ENCODE assay signal across 22 mouse cellular contexts in genomic region chr13:30523246-30523891, GRCm38 (mm10). TPM values are rescaled to one million over a fixed set of nuclear protein-coding genes. Genes with fewer than 3 reads are reported as not detected.
DNase-seq lines count a peak whose midpoint lies in the region; ATAC-seq and TF ChIP-seq lines count a peak whose summit lies in the region.
"Had no signal": no experiment of that assay in that cellular context is flagged by ENCODE, and none has a peak within 500 bp of the region (broad histone marks: within the 10 kb centered on the region; RNA-seq: fewer than 3 reads in every experiment).

No protein-coding gene starts in this region.

- no peak for TF ChIP-seq CTCF in heart, adult 2 months (IDR thresholded peaks at IDR 0.05)
- TF ChIP-seq CTCF in embryonic fibroblast, embryonic 13.5 days (IDR thresholded peaks at IDR 0.05; ENCODE audit: borderline replicate concordance, insufficient read depth, low read length), result no peak
- TF ChIP-seq CTCF in small intestine, adult 2 months (IDR thresholded peaks at IDR 0.05; ENCODE audit: extremely low read depth, insufficient read length, insufficient replicate concordance, low read depth, low read length), result no peak

- 86% methylated on average over 5 of the region's 5 CpGs for WGBS in heart, adult 2 months
- WGBS in intestine, embryonic 15.5 days, result 92% methylated on average over 5 of the region's 5 CpGs
- 72% methylated on average over 5 of the region's 5 CpGs for WGBS in small intestine, adult 2 months

- H3K27me3 ChIP-seq in heart, adult 2 months (ENCODE audit: control insufficient read depth, insufficient read depth, low read length), result no peaks in the 10 kb centered on the region
- H3K27me3 ChIP-seq in intestine, embryonic 15.5 days (replicated peaks), result no peaks in the 10 kb centered on the region
- no peaks in the 10 kb centered on the region for H3K27me3 ChIP-seq in small intestine, adult 2 months (ENCODE audit: control insufficient read depth, insufficient read depth, low read length)
- H3K27me3 ChIP-seq: CH12.LX; embryonic facial prominence, embryonic 12.5 days; forebrain, embryonic 12.5 days; forebrain, embryonic 15.5 days; hindbrain, embryonic 12.5 days; hindbrain, embryonic 15.5 days; Patski had no signal

- H3K27ac ChIP-seq in heart, adult 2 months, result no peak overlapping the region
- peak overlapping the region; percentile 55 for H3K27ac ChIP-seq in embryonic fibroblast, embryonic 13.5 days (ENCODE audit: insufficient read depth, low read length)
- no peak overlapping the region for H3K27ac ChIP-seq in intestine, embryonic 15.5 days
- H3K27ac ChIP-seq in small intestine, adult 2 months (ENCODE audit: insufficient read depth, low read depth, low read length), result peak overlapping the region; percentile 44
- H3K27ac ChIP-seq: embryonic facial prominence, embryonic 12.5 days; forebrain, embryonic 12.5 days; forebrain, embryonic 15.5 days; hindbrain, embryonic 12.5 days; hindbrain, embryonic 15.5 days had no signal

- peaks cover 2% of the 10 kb centered on the region for H3K36me3 ChIP-seq in heart, adult 2 months (ENCODE audit: control insufficient read depth, insufficient read depth, low read length)
- no peaks in the 10 kb centered on the region for H3K36me3 ChIP-seq in intestine, embryonic 15.5 days
- H3K36me3 ChIP-seq in small intestine, adult 2 months (ENCODE audit: control insufficient read depth, insufficient read depth, low read length), result 0 out of 2 replicates have a peak, but pooled peaks cover 1% of the 10 kb centered on the region
- H3K36me3 ChIP-seq: embryonic facial prominence, embryonic 12.5 days; forebrain, embryonic 12.5 days; forebrain, embryonic 15.5 days; G1E; hindbrain, embryonic 12.5 days; hindbrain, embryonic 15.5 days had no signal

- TF ChIP-seq POLR2A in heart, adult 2 months (IDR thresholded peaks at IDR 0.05; ENCODE audit: insufficient read depth, low read depth, low read length), result no peak
- TF ChIP-seq POLR2A in embryonic fibroblast, embryonic 13.5 days (IDR thresholded peaks at IDR 0.05; ENCODE audit: low read depth, low read length), result no peak
- TF ChIP-seq POLR2A in small intestine, adult 2 months (IDR thresholded peaks at IDR 0.05; ENCODE audit: low read depth, low read length), result no peak

- H3K79me2 ChIP-seq in heart, adult 2 months (replicated peaks; ENCODE audit: control insufficient read depth, insufficient read depth, low read length), result no peaks in the 10 kb centered on the region

- no peak overlapping the region for H3K9ac ChIP-seq in heart, adult 2 months (ENCODE audit: low read depth, low read length)
- no peak overlapping the region for H3K9ac ChIP-seq in intestine, embryonic 15.5 days
- H3K9ac ChIP-seq: embryonic facial prominence, embryonic 12.5 days; forebrain, embryonic 12.5 days; forebrain, embryonic 15.5 days; hindbrain, embryonic 12.5 days; hindbrain, embryonic 15.5 days had no signal

- no peak overlapping the region for H3K4me3 ChIP-seq in heart, adult 2 months
- H3K4me3 ChIP-seq in embryonic fibroblast, embryonic 13.5 days (ENCODE audit: insufficient read depth, low read length), result no peak overlapping the region
- H3K4me3 ChIP-seq in intestine, embryonic 15.5 days (replicated peaks), result no peak overlapping the region
- no peak overlapping the region for H3K4me3 ChIP-seq in small intestine, adult 2 months (ENCODE audit: low read depth, low read length)
- H3K4me3 ChIP-seq: embryonic facial prominence, embryonic 12.5 days; forebrain, embryonic 12.5 days; forebrain, embryonic 15.5 days; hindbrain, embryonic 12.5 days; hindbrain, embryonic 15.5 days had no signal

- no peak overlapping the region for H3K4me2 ChIP-seq in intestine, embryonic 15.5 days (replicated peaks)
- H3K4me2 ChIP-seq: embryonic facial prominence, embryonic 12.5 days; forebrain, embryonic 12.5 days; forebrain, embryonic 15.5 days; heart, embryonic 11.5 days; hindbrain, embryonic 12.5 days; hindbrain, embryonic 15.5 days had no signal

- H3K9me3 ChIP-seq in intestine, embryonic 15.5 days, result no peaks in the 10 kb centered on the region
- H3K9me3 ChIP-seq: forebrain, embryonic 12.5 days; forebrain, embryonic 15.5 days; G1E; hindbrain, embryonic 12.5 days; hindbrain, embryonic 15.5 days had no signal

- no peak for TF ChIP-seq EP300 in heart, adult 2 months (IDR thresholded peaks at IDR 0.05; ENCODE audit: insufficient read depth, low read depth, low read length)

- peak; percentile 82 for DNase-seq in heart, adult 11 months
- DNase-seq in heart, adult 2 months, result no peak
- no peak for DNase-seq in kidney, postnatal 25 days
- no peak for DNase-seq in kidney, postnatal 4 days
- DNase-seq: adrenal gland, postnatal 10 days; adrenal gland, postnatal 36 days; B cell, adult 2 months; cerebellum, adult 18-20 months; cerebellum, adult 9-10 months; cerebellum, postnatal 14 days had no signal

- intact Hi-C loops in heart, adult 2 months (cut with DNase I), result no loop called here

- H3K4me1 ChIP-seq in heart, adult 2 months (ENCODE audit: control insufficient read depth, insufficient read depth, low read length), result peaks cover 3% of the 10 kb centered on the region
- no peaks in the 10 kb centered on the region for H3K4me1 ChIP-seq in embryonic fibroblast, embryonic 13.5 days (ENCODE audit: control insufficient read depth, insufficient read depth, low read length)
- H3K4me1 ChIP-seq in intestine, embryonic 15.5 days (replicated peaks), result no peaks in the 10 kb centered on the region
- H3K4me1 ChIP-seq in small intestine, adult 2 months (ENCODE audit: control insufficient read depth, insufficient read depth, insufficient read length, low read length), result peaks cover 12% of the 10 kb centered on the region; the same call in 1 of the 2 replicates
- H3K4me1 ChIP-seq: embryonic facial prominence, embryonic 12.5 days; forebrain, embryonic 12.5 days; forebrain, embryonic 15.5 days; hindbrain, embryonic 12.5 days; hindbrain, embryonic 15.5 days had no signal

- ATAC-seq in intestine, embryonic 15.5 days, result peak; percentile 53
- ATAC-seq: forebrain, embryonic 15.5 days; Patski had no signal

RNA-seq across cellular contexts. Expression of gene Uqcrfs1, which starts 21.8 kb away (rescaled TPM):
- 1,000 to 10,000 TPM; 1,072 to 1,223 TPM for total RNA-seq in heart, adult 2 months (2021)
- 717 and 971 TPM in 2 replicates for polyA plus RNA-seq in heart, adult 2 months (2012; rRNA removed)
- polyA plus RNA-seq in embryonic fibroblast, embryonic 13.5 days (2011; ENCODE audit: insufficient read length, low read depth, missing spikeins), result 78.2 and 82.3 TPM in 2 replicates
- 363 and 366 TPM in 2 replicates for polyA plus RNA-seq in intestine, embryonic 15.5 days (2015; fragmentation: Nextera tagmentation; extraction: Ambion mirVana)
- polyA plus RNA-seq in small intestine, adult 2 months (2012; rRNA removed), result 275 and 292 TPM in 2 replicates

Comparison
In these comparisons a context has a peak if more than half of its experiments do, and no peak if none do; other contexts are left out.
1. H3K27ac ChIP-seq: peak in embryonic fibroblast, embryonic 13.5 days (single experiment) and small intestine, adult 2 months (single experiment); none in heart, adult 2 months (single experiment) and intestine, embryonic 15.5 days (single experiment).